Mouse (Mus musculus): ENCODE measurements around the gene Nolc1.

DNA sequence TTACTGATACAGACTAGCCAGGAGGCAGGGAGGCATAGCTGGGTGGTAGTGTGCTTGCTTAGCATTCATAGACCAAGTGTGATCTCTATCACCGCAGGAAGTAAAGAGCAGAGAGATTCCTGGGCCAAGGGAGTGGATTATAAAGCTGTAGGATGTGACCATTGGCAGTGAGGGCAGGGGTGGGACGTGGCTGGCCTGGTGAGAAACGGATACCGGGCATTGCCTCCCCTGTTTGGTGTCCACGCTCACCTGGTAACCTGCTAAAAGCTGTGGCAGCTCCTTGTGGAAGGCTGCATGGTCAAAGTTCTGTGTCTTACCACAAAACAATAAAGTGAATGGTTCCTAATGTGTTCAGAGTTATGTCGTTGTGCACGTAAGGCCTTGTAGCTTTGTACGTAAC, 9.5 kb downstream of the Nolc1 start:
- TF ChIP-seq POLR2A (IDR thresholded peaks at IDR 0.05; ENCODE audit: extremely low read depth, insufficient read depth, low read length) (no peak), CTCF (IDR thresholded peaks at IDR 0.05; ENCODE audit: low read depth, low read length) (no peak)
